Mouse (Mus musculus): ENCODE results near the gene Ctdsp2. TPM values are rescaled to one million over a fixed set of nuclear protein-coding genes. Genes with fewer than 3 reads are reported as not detected.
A peak's percentile ranks its signal among the peaks of the same experiment; 100 is the strongest.

Ctdsp2 gene
- total RNA-seq, 1 experiment from 2014 or later: 197 TPM

DNA sequence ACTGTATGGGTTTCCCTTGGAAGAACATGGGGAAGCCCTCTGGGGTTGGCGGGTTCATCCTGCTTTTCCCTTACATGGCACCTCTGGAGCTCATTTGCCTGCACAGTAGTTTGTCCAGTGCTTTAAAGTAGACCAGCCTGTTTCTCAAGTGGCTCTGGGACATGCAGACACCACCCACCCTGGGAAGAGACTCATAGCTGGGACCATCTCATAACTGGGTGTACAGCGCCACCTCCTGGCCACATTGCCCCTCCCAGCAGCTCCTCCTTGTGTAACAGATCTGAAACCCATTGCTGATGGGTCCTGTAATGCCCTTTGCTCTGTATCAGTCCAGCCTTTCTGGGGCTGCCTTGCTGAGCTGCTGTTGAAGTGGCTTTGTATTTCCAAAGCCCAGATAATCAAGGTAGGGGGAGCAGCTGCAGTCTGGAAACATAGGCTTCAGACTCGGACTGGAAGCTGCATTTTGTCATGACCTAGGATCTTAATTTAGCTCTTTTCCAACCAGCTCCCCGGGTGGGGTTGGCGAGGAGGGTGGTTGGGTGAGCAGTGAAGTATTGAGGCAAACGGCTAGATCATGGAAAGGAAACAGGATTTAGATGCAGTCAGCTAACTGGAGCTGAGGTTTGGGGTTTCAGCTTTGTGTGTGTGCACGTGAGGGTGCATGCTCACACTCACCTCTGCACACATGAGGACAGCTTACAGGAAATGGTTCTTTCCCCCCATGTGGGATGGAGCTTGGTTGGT lies 12.0 kb downstream of the Ctdsp2 start:
- peak; percentile 90 for DNase-seq

DNA sequence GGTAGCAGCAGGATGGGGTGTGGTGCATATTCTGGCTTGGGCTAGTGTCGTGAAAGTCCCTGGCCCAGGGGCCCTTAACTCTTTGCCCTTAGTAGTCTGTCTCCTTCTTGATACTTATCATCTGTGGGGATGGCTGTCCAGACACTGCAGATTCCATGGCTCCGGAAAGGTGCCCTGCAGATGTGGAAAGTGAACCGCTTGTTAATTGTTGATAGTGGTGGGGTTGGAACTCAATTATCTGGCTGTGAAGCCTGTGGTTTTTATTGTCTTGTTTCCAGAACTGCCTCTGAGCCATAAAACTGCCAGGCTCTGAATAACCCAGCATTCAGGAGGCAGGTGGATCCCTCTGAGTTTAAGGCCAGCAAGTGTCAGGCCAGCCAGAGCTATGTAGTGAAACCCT lies 13.2 kb downstream of the Ctdsp2 start:
- DNase-seq: no peak

GRCm38 (mm10) chr10:126993621-126994020 lies 15.1 kb downstream of the Ctdsp2 start:
- DNase-seq: no peak

DNA sequence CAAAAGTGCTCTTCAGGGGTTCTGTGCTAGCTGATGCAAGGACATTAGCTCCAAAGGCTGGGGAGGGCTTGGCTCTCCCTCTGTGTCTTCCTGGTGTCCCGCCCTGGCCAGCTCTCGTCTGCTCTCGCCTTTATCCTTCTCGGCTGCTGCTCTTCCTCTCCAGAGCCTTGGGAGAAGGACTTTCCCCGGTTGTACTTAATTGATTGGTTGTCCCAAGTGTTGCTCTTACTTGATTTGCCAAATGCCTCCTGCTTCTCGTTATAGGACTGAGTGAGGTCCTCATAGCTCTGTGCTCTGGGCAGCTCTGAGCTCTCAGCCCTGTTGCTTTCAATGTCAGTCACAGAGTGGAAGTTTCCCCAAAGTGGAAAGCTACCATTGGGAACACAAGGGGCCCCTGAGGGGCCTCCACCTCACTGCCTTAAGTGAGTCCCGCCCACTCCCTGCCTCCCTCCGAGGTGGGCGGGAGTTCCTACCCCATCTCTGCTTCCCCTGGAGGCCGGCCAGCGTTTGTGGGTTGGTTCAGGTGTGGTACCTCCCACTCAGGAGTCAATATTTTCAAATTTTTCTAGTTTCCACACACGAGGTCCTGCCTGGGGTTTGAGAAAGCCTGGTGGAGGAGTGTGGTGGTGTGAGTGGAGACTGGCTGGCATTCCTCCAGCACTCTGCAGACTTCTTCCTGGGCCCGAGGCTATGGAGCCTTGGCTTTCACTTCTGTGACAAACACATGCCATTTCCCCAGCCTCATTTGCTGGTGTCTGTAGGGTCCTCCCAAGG lies 19.0 kb downstream of the Ctdsp2 start:
- DNase-seq: no peak

- no peak for DNase-seq
Measured at GRCm38 (mm10) chr10:127000529-127000928, 22.0 kb downstream of the Ctdsp2 start, which contains the start of gene Avil. TSS of gene Avil (plus strand) at chr10:127000709.

DNA sequence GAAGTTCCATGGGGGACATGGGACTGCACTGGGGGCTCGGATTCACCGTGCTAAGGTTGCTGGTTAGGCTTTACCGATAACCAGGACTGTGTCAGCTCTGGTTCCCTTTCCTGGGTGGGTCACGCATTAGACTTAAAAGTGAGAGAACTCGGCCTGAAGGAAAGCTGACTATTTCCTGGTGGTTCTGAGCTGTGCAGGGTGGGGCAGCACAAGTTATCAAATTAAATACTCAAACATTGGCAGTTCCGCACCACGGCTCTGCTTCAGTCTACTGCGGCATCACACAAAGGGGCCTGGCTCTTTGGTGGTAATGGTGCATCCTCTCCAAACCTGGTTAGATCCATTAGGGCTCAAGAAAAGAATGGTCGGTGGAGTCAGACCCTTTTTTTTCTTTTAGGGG lies 22.8 kb downstream of the Ctdsp2 start:
- DNase-seq: no peak

DNA sequence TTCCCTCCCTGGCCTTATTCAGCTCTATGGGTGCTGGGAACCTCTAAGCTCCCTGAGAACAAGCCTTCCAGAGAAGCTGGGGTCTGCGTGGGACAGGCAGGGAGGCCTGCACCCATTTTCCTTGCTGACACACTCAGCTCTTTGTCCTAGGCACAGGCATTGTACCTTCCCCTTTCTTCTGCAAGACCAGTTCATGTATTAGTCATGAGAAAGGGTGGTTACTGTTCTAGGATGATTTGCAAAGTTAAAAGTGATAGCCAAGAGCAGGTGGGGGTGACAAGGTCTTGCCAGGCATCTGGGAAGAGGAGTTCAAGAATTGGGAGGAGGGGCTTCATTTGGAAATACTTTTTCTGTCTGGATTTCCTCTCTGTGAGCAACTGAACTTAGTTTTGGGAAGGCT lies 23.5 kb downstream of the Ctdsp2 start:
- DNase-seq: no peak

DNA sequence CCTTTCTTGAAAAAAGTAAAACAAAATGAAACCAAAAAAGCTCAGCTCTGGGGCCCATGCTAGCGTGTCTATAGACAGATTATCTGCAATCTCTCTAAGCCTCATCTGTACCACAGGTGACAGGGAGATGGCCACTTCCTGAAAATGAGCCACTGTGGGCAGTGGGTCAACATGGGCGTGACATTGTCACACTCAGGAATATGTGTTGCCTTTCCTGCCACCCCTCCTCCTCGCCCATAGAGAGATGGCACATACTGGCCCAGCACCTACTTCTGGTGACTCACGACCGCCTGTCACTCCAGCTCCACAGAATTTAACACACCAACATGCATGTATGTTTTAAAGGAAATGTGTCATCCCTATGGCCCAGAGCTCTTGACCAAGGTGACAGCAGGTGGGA lies 24.2 kb downstream of the Ctdsp2 start:
- no peak for DNase-seq

- DNase-seq: peak; percentile 70
Measured at GRCm38 (mm10) chr10:127003334-127003733, 24.8 kb downstream of the Ctdsp2 start.

DNA sequence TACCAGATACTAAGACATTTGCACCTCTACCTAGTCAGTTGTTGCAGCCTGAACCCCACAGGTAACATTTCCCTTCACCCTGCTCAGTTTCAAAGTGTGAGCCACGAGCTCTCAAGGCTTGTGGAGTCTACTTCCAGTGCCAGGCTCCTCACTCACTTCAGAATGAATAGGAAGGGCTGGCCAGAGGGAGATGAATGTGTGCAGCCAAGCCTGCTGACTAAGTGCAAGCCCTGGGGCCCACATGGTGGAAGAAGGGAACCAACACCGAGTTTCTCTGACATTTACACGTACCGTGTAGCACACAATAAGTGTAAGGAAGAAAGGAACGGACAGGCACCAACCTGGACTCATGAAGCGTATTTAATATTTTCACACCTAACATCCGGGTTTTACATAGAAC lies 25.3 kb downstream of the Ctdsp2 start:
- DNase-seq: no peak

DNA sequence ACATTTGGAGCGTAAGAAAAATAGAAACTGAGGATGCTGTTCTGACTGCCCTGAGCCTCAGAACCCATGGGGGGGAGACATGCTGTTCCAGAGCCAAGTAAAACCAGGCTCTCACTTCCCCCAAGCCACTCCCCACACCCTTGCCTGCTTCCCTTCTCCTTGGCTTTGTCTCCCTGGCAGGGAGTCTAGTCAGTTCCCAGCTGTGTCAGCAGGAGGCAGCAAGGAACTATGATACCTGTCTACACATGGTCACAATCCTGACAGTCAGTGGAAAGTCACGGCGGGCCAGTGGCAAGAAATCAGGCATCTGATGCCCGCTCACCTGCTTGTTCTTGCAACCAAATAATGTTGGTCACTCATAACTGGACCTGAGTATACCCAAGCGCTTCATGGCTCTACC lies 38.0 kb downstream of the Ctdsp2 start:
- no peak for DNase-seq

GRCm38 (mm10) chr10:127017071-127017470 lies 38.6 kb downstream of the Ctdsp2 start:
- no peak for DNase-seq

GRCm38 (mm10) chr10:127018422-127018821 lies 39.9 kb downstream of the Ctdsp2 start:
- DNase-seq: no peak

GRCm38 (mm10) chr10:127030336-127031296 lies 52.1 kb downstream of the Ctdsp2 start, which contains the start of gene Tsfm:
TSS of gene Tsfm (minus strand) at chr10:127030840.
- DNase-seq: peak; percentile 96

- DNase-seq: no peak
Measured at GRCm38 (mm10) chr10:127033301-127033741, 54.8 kb downstream of the Ctdsp2 start.

GRCm38 (mm10) chr10:127036273-127036672 lies 57.8 kb downstream of the Ctdsp2 start:
- no peak for DNase-seq

DNA sequence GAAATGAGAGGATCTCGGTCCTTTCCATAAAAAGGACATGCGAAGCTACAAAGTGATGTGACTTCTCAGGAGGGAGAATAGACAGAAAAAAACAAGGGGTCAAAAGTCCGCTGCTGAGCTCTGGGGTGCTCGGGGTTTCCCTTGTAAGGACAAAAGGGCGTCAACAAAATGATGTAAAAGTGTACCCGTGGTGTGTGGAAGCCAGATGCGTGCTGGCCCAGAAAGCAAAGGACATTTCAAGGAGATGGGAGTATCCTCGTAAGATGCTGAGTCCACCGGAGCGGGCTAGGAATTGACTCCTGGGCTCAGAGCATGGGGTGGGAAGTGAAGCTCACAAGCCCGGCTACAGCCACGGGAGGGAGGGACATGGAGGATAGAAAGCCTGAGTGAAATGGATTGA lies 59.1 kb downstream of the Ctdsp2 start:
- no peak for DNase-seq

GRCm38 (mm10) chr10:127040569-127041214 lies 62.2 kb downstream of the Ctdsp2 start:
- peak; percentile 32 for DNase-seq

- DNase-seq: peak; percentile 46
Measured at GRCm38 (mm10) chr10:127041274-127041766, 62.8 kb downstream of the Ctdsp2 start, which contains the start of the genes Mettl1 and Eef1akmt3. TSS of gene Mettl1 (plus strand) at chr10:127041414. TSS of gene Eef1akmt3 (minus strand) at chr10:127041513.

DNA sequence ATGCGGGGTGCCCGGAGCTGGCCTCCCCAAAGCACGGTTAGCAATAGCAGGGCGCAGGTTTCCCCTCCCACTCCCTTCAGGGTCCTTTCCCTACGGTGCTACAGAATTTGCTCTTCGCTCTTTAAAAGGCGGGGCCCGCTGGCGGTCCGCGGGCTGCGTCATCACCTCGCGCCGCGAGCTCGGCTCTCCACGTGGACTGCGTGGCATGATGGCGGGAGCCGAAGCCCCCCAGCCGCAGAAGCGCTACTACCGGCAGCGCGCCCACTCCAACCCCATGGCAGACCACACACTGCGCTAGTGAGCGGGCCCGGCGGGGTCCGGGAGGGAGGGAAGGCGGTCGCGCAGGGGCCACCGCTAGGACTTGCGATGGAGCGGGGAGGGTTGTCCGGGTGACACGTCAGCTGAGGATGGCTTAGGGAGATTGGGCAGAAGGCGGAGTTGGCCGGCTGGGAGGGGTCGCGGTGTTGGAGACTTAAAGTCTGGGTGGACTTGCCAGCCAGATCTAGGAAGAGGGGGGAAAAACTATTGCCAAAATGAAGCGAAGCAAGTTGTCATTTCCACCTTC lies 63.3 kb downstream of the Ctdsp2 start:
- peak; percentile 89 for DNase-seq

Data from adrenal gland, postnatal 25 days (tissue).